ENCODE assay signal across 16 mouse cellular contexts in genomic region chr2:143217251-143217650, GRCm38 (mm10).
DNase-seq lines count a peak whose midpoint lies in the region; ATAC-seq lines count a peak whose summit lies in the region.
"Had no signal": no experiment of that assay in that cellular context is flagged by ENCODE, and none has a peak within 500 bp of the region (broad histone marks: within the 10 kb centered on the region; RNA-seq: fewer than 3 reads in every experiment).

No protein-coding gene starts in this region.

- H3K27me3 ChIP-seq in hindbrain, embryonic 15.5 days, result no peaks in the 10 kb centered on the region
- no peaks in the 10 kb centered on the region for H3K27me3 ChIP-seq in hindbrain, embryonic 16.5 days (replicated peaks; ENCODE audit: control insufficient read depth, insufficient read depth, low read length)
- H3K27me3 ChIP-seq in megakaryocyte, embryonic 14.5 days (replicated peaks), result no peaks in the 10 kb centered on the region
- H3K27me3 ChIP-seq: embryonic facial prominence, embryonic 12.5 days; hindbrain, embryonic 13.5 days had no signal

- no peak overlapping the region for H3K4me3 ChIP-seq in hindbrain, embryonic 15.5 days
- H3K4me3 ChIP-seq in hindbrain, embryonic 16.5 days (ENCODE audit: low read length), result no peak overlapping the region
- peak overlapping the region; percentile 29 for H3K4me3 ChIP-seq in megakaryocyte, embryonic 14.5 days (replicated peaks)
- H3K4me3 ChIP-seq: embryonic facial prominence, embryonic 12.5 days; heart, embryonic 10.5 days; hindbrain, embryonic 13.5 days had no signal

- no peak overlapping the region for H3K9ac ChIP-seq in hindbrain, embryonic 15.5 days
- no peak overlapping the region for H3K9ac ChIP-seq in hindbrain, embryonic 16.5 days (ENCODE audit: low read depth, low read length)
- H3K9ac ChIP-seq: embryonic facial prominence, embryonic 12.5 days; hindbrain, embryonic 13.5 days had no signal

- no peak overlapping the region for H3K27ac ChIP-seq in hindbrain, embryonic 15.5 days (replicated peaks)
- H3K27ac ChIP-seq in hindbrain, embryonic 16.5 days (ENCODE audit: low read depth, low read length), result no peak overlapping the region
- H3K27ac ChIP-seq: embryonic facial prominence, embryonic 12.5 days; heart, embryonic 10.5 days; hindbrain, embryonic 13.5 days had no signal

- 91% methylated on average over 5 of the region's 5 CpGs for WGBS in hindbrain, embryonic 15.5 days
- 92% methylated on average over 5 of the region's 5 CpGs for WGBS in hindbrain, embryonic 16.5 days

- 0 out of 2 replicates have a peak, but pooled peaks have one; percentile 23 for ATAC-seq in hindbrain, embryonic 15.5 days (ENCODE audit: low FRiP score, low read depth)
- no peak for ATAC-seq in hindbrain, embryonic 16.5 days
- no peak for ATAC-seq in megakaryocyte, adult 5-6 weeks (ENCODE audit: poor library complexity, severe bottlenecking)
- ATAC-seq: inflammation-experienced regulatory T-cells, adult 6 months; intestine, postnatal 0 days had no signal

- no peaks in the 10 kb centered on the region for H3K9me3 ChIP-seq in hindbrain, embryonic 15.5 days
- no peaks in the 10 kb centered on the region for H3K9me3 ChIP-seq in hindbrain, embryonic 16.5 days (ENCODE audit: control insufficient read depth, low read length)
- H3K9me3 ChIP-seq in megakaryocyte, embryonic 14.5 days, result peaks cover 61% of the 10 kb centered on the region
- H3K9me3 ChIP-seq: embryonic facial prominence, embryonic 12.5 days; heart, embryonic 10.5 days; hindbrain, embryonic 13.5 days had no signal

- no peaks in the 10 kb centered on the region for H3K4me1 ChIP-seq in hindbrain, embryonic 15.5 days (replicated peaks)
- H3K4me1 ChIP-seq in hindbrain, embryonic 16.5 days (ENCODE audit: control insufficient read depth, insufficient read depth, low read depth, low read length), result no peaks in the 10 kb centered on the region
- no peaks in the 10 kb centered on the region for H3K4me1 ChIP-seq in megakaryocyte, embryonic 14.5 days
- H3K4me1 ChIP-seq: embryonic facial prominence, embryonic 12.5 days; heart, embryonic 10.5 days; hindbrain, embryonic 13.5 days had no signal

- no peak overlapping the region for H3K4me2 ChIP-seq in hindbrain, embryonic 15.5 days
- H3K4me2 ChIP-seq in hindbrain, embryonic 16.5 days (ENCODE audit: low read length), result no peak overlapping the region
- H3K4me2 ChIP-seq: embryonic facial prominence, embryonic 12.5 days; hindbrain, embryonic 13.5 days had no signal

- H3K36me3 ChIP-seq in hindbrain, embryonic 15.5 days, result no peaks in the 10 kb centered on the region
- no peaks in the 10 kb centered on the region for H3K36me3 ChIP-seq in hindbrain, embryonic 16.5 days (ENCODE audit: control insufficient read depth, insufficient read depth, low read length)
- H3K36me3 ChIP-seq in megakaryocyte, embryonic 14.5 days (replicated peaks; ENCODE audit: low read length), result no peaks in the 10 kb centered on the region
- H3K36me3 ChIP-seq: embryonic facial prominence, embryonic 12.5 days; heart, embryonic 10.5 days; hindbrain, embryonic 13.5 days had no signal

- peak; percentile 39 to 46 for DNase-seq in cerebellum, postnatal 10 days
- DNase-seq in cerebellum, adult 9-10 months, result no peak
- DNase-seq: gastrocnemius, postnatal 10 days; heart, adult 18-20 months; heart, postnatal 10 days; heart, postnatal 4 days; kidney, adult 8-10 months had no signal
